Mouse (Mus musculus): ENCODE data around the gene Cmas.

GRCm38 (mm10) chr6:142779812-142780573, 23.5 kb downstream of the Cmas start:
- TF ChIP-seq CTCF (IDR thresholded peaks at IDR 0.05) (no peak), POLR2A (IDR thresholded peaks at IDR 0.05; ENCODE audit: insufficient read depth, low read depth, low read length) (no peak), EP300 (IDR thresholded peaks at IDR 0.05; ENCODE audit: insufficient read depth, low read depth, low read length) (no peak)

Data from heart, adult 2 months (tissue).